Mouse (Mus musculus) retina, postnatal 7 days (tissue): Measurements from ENCODE around the gene Comp.

Experiments used
- DNase-seq: peaks from one replicate; pipeline ENCODE4 v3.0.0-alpha.2; 2012; ENCODE audit warnings: low read depth, low spot score

Gene Comp

DNA sequence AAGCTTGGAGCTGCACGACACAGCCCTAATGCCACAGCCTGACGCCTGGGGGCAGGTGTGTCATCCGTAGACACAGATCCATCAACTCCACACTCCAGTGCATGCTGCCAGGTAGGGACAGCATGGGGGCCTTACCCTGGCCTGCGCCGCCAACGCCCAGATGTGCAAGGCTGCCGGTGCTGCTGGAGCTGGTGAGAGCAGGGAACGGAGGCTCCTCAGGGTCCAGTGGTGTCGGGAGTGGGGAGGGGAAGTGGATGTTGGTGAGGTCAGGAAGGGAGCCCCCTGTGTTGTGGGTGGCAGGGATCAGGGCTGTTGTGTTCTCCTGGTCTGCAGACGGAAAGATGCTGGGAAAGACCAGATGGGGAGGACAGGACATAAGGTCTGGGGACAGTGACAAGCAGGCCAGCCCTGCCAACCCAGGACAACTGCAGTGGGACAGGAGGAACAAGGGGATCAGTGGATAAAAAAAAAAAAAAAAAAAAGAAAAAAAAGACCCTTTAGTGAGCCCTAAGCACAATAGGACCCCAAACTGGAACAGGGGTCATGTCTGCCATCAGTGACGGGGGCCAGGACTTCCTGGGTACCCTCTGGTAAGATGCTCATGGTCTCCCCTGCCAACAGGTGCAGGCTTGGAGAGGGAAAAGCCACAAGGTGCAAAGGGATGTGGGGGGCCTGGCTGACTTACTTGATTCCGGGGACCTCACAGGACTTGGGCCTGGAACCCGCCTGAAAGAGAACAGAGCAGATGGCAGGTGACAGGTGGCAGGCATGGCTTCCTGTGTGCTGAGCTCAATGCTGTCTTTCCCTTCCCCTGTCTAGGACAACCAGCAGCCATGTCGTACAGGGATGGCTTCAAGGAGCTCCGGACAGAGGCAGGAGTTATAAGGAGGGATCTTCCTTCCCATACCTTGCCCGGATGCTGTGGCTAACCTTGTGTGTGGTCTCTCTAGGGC lies 24.5 kb downstream of the Comp start:
- DNase-seq = no peak

DNA sequence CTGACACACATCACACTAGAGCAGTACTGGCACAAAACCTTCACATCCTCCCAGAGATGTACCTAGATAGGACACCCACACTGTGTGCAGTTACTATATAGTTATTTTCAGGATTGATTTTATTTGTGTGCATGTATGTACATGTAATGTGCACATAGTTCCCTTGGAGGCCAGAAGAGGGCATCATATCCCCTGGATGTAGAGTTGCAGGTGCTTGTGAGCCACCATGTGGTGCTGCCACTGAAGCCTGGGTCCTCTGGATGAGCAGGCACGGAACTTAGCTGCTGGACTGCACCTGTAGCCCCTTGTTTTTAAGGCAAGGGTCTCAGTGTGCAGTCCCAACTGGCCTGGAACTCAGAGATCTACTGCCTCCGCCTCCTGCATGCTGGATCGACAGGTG lies 30.9 kb downstream of the Comp start:
- DNase-seq = no peak

- no peak for DNase-seq
Observed at GRCm38 (mm10) chr8:70405189-70405588, 31.8 kb downstream of the Comp start.

DNA sequence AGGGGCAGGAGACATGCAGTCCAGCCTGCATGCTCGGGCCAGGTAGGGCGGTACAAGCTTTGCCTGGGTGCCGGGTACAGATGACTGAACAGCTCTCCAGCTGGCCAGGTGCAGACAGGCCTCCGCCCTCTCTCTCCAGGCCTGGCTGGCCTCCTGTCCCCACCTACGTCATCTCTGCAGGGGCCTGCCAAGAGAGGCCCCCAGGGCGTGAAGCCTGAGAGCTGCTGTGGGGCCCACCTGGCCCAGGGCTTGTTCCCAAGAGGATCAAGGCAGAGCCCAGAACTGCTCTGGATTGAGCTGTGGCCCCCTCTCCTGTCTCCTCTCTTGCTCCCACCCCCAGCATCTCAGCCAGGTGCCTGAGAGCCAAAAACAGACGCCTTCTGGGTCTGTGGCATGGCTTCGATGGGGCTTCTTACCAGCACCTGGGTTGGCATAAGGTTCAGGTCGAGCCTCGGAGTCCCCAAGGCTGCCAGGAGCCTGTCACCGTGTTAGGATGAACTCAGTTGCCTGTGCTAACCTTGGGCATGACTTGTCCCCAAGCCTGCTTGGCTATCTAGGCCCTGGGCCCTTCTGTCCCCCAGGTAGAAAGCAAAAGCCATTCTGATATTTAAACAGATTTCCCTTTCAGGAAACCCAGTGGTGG lies 33.2 kb downstream of the Comp start:
- DNase-seq = no peak

DNA sequence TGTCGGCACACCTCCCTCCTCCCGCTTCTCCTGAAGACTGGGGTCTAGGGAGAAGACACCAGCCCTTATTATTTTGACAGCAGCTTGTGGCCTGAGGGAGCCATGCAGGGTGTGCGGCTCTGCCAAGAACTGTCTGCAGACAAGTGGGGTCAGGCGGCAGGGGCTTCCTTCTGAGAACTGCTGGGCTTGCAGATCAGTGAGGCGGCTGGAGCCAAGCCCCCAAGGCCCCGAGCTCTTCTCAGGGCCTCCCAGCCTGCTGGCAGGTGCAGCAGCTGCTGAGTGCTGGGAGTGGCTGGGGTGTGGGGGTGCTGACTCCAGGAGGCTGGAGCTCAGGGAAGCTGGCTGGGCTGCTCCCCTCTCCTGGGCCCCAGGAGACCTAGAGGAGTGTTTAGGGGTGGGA lies 34.9 kb downstream of the Comp start:
- DNase-seq = no peak

DNA sequence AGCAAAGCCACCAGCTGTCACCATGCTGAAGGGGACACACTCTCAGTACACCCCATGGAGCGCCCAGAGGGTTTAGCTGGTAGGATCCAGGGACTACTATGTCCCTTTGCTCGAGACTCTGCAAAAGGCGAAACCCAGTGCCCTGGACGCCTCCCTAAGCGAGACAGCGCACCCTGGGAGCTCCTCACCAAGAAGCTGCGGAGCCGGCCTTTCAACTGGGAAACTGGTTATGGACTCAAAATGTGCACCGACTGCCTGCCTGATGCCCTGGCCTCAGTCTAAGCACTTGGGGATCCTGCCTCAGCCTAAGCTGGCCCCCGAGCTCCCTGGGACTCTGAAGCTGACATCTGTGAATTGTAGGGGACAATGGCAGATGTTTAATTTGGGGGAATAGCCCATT lies 35.7 kb downstream of the Comp start:
- no peak for DNase-seq

- DNase-seq = no peak
Observed at GRCm38 (mm10) chr8:70409455-70409871, 36.1 kb downstream of the Comp start.

DNA sequence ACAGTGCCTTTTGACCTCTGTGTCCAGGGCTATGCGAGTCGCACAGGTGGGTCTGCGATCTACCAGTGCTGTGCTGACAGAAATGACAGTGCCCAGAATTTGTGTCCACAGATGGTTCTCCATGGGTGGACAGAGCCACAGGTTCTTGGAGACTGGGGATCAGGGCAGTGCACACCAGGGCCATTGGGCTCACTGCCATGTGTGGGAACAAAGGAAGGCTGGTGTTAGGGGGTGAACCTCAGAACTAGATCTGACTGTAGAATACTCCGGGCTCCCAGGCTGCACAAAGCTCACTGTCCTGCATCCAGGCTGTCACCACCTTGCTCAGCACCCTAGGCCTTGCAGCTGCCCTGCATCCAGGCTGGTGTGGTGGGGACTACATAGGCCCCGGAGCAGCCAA lies 36.9 kb downstream of the Comp start:
- DNase-seq = no peak

GRCm38 (mm10) chr8:70414310-70414946 lies 41.1 kb downstream of the Comp start:
- DNase-seq = no peak

- DNase-seq = no peak
Observed at GRCm38 (mm10) chr8:70415540-70416451, 42.4 kb downstream of the Comp start.

- no peak for DNase-seq
Observed at GRCm38 (mm10) chr8:70416941-70417340, 43.6 kb downstream of the Comp start.

GRCm38 (mm10) chr8:70417914-70418313 lies 44.6 kb downstream of the Comp start:
- no peak for DNase-seq

DNA sequence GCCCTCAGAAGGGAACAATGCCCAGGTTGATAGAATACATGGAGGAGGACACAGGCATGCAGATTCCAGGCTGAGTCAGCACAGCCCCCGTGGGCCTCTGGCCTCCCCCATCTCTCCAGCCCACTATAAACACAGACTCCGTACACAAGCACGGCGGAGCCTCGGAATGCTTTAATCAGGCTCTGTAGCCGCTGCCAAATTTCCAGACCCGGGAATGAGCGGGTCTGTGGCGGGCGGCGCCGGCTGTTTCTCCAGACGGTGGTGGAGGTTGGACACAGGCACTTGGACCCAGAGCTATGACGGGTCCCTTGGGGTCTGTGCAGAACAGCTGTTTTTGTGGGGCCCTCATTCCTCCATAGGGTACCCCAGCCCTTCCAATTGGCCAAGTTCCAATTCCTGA lies 45.6 kb downstream of the Comp start:
- no peak for DNase-seq

DNA sequence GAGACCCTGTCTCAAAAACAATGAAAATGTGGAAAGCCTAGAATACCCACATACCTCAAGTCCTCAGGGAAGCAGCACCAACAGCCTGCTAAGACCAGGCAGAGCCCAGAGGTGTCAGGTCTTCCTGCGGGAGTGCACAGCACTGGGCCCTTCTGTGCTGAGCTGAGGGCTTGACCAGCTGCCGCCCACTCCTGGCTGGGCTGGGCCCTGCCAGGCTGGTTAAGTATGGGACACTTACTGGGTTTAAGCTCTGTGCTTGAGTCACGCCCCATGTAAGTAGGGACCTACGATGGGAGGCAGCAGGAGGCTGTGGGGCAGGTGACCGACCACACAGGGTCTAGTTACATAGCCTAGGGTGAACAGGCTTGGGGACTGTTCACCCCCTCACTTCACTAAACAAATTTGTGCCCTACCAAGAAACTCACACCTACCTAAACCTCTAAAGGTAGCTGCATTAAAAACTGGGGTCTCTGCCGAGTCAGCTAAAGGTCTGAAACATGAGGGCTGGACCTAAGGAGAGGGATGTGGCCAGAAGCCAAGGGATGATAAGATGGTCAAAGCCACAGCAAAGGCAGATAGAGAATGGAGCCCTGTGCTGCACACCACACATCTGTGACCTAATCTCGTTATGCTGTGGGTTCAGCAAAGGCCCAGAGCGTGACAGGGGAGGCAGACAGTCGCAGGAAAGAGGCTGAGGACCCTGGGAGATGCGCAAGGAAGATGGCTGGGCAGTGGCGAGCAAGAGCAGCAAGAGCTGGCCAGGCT lies 46.7 kb downstream of the Comp start:
- no peak for DNase-seq

DNA sequence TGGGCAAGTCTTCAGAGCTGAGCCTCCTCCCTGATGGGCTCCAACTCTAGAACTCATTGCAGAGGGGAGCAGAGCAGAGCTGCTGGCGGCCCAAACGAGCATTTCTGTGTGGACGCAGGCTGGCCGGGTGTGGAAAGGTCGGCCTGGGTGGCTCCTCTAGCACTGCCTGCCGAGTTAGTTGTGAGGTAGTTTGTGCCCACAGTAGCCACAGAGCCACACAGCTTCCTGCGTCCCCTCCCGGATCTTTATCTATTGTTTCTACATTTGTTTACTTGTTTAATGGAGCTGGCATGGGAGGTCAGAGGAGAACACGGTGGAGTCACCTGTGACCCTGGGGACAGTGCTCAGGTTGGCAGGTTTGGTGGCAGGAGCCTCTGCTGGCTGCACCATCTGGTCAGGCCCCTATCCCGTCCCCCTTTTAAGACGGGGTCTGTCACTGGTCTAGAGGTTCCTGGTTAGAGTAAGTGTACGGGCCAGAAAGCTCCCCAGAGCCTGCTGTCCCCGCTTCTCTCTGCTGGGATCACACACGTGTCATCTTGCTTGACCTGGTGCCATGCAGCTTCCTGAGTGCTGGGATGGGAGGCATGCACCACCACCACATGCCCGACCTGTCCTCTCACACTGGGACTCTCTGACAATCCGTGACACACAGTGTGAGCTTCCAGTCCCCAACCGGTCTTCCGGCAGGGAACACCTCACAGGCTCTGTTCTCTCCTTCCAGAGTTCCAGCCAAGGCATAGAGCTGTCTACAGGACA lies 48.2 kb downstream of the Comp start:
- no peak for DNase-seq

- no peak for DNase-seq
Observed at GRCm38 (mm10) chr8:70422722-70423121, 49.4 kb downstream of the Comp start.

GRCm38 (mm10) chr8:70426300-70426907 lies 53.0 kb downstream of the Comp start:
- no peak for DNase-seq

DNA sequence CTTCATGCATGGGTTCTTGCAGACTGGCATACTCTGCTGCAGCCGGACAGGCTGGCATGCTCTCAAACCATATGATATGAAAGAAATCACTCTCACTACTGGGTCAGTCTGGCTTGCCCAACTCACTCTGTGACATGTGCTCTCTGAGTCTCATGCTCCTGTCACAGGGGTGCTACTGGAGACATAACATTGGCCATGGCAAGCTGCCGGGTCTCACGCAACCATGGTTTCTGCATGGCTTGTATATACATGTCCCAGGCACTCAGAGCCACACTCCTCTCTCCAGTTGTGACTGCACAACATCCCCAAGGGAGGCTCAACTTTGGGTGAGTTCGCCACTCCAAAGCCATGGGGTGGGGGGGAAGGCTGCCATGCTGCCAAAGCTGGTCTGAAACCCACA lies 57.9 kb downstream of the Comp start:
- no peak for DNase-seq
